Mouse (Mus musculus) bone marrow macrophage, adult 2 months (primary cell): ENCODE measurements around the gene Immp2l. TPM values are rescaled to one million over a fixed set of nuclear protein-coding genes. Genes with fewer than 3 reads are reported as not detected.

Experiments
- H3K27ac ChIP-seq: 2 replicates; pipeline ENCODE4 v1.5.1; 2012; ENCODE audit warnings: low read depth, low read length; ENCODE audit not compliant: insufficient read depth
- H3K4me1 ChIP-seq: 2 replicates; pipeline ENCODE4 v1.6.1; 2012; ENCODE audit warnings: low read length; ENCODE audit not compliant: control insufficient read depth, insufficient read depth
- H3K4me3 ChIP-seq: 2 replicates; pipeline ENCODE4 v1.5.1; 2012; ENCODE audit warnings: mild to moderate bottlenecking, low read length, moderate library complexity; ENCODE audit not compliant: insufficient read depth
- CTCF ChIP-seq: IDR thresholded peaks from 2 replicates; pipeline ENCODE4 v1.5.1; 2012; ENCODE audit warnings: low read depth, mild to moderate bottlenecking, low read length, moderate library complexity
- POLR2A ChIP-seq: IDR thresholded peaks from 2 replicates; pipeline ENCODE4 v1.6.1; 2012; ENCODE audit warnings: mild to moderate bottlenecking, low read depth, low read length, borderline replicate concordance
- polyA plus RNA-seq: library from polyadenylated mRNA; stranded (reverse); fragments of >200 nt; gene quantifications from 2 replicates; pipeline ENCODE4 v1.2.4, GENCODE M21; 2012; ENCODE audit not compliant: missing spikeins, insufficient read depth, insufficient read length

The Immp2l gene
- polyA plus RNA-seq, 1 experiment = 2.3 TPM

GRCm38 (mm10) chr12:41325756-41326155 lies 301.9 kb downstream of the Immp2l start:
- H3K4me3 ChIP-seq = no peak overlapping the region
- H3K27ac ChIP-seq = no peak overlapping the region
- TF ChIP-seq POLR2A = no peak
- H3K4me1 ChIP-seq = no peaks in the 10 kb centered on the region; the same call in 1 of the 2 replicates

GRCm38 (mm10) chr12:41330988-41331671 lies 307.2 kb downstream of the Immp2l start:
- Histone ChIP-seq H3K4me1 (no peaks in the 10 kb centered on the region), H3K4me3 (no peak overlapping the region), H3K27ac (no peak overlapping the region)
- TF ChIP-seq POLR2A (no peak), CTCF (no peak)

GRCm38 (mm10) chr12:41345621-41346020 lies 321.7 kb downstream of the Immp2l start:
- no peak for TF ChIP-seq CTCF
- TF ChIP-seq POLR2A = no peak
- Histone ChIP-seq H3K4me1 (peaks cover 23% of the 10 kb centered on the region), H3K27ac (no peak overlapping the region), H3K4me3 (no peak overlapping the region)

GRCm38 (mm10) chr12:41347494-41347893 lies 323.6 kb downstream of the Immp2l start:
- Histone ChIP-seq H3K4me3 (no peak overlapping the region), H3K4me1 (peaks cover 15% of the 10 kb centered on the region), H3K27ac (no peak overlapping the region)
- TF ChIP-seq POLR2A = no peak
- TF ChIP-seq CTCF = no peak

GRCm38 (mm10) chr12:41349386-41349785 lies 325.5 kb downstream of the Immp2l start:
- no peak for TF ChIP-seq POLR2A
- TF ChIP-seq CTCF = no peak
- H3K4me1 ChIP-seq = peaks cover 11% of the 10 kb centered on the region
- H3K27ac ChIP-seq = no peak overlapping the region
- H3K4me3 ChIP-seq = no peak overlapping the region

GRCm38 (mm10) chr12:41349814-41350213 lies 325.9 kb downstream of the Immp2l start:
- Histone ChIP-seq H3K4me1 (peaks cover 11% of the 10 kb centered on the region), H3K4me3 (no peak overlapping the region), H3K27ac (no peak overlapping the region)
- TF ChIP-seq CTCF (no peak), POLR2A (no peak)

- Histone ChIP-seq H3K27ac (no peak overlapping the region), H3K4me1 (peaks cover 11% of the 10 kb centered on the region)
- TF ChIP-seq CTCF (no peak), POLR2A (no peak)
Observed at GRCm38 (mm10) chr12:41351275-41351674, 327.4 kb downstream of the Immp2l start.

GRCm38 (mm10) chr12:41354857-41355256 lies 331.0 kb downstream of the Immp2l start:
- no peak for TF ChIP-seq POLR2A
- TF ChIP-seq CTCF = no peak
- peaks cover 5% of the 10 kb centered on the region; the same call in 1 of the 2 replicates for H3K4me1 ChIP-seq
- no peak overlapping the region for H3K27ac ChIP-seq
- no peak overlapping the region for H3K4me3 ChIP-seq

More at GRCm38 (mm10) chr12:41351275-41351674, 327.4 kb downstream of the Immp2l start:
- H3K4me3 ChIP-seq = no peak overlapping the region

GRCm38 (mm10) chr12:41356040-41356439 lies 332.1 kb downstream of the Immp2l start:
- H3K4me3 ChIP-seq = no peak overlapping the region
- TF ChIP-seq POLR2A = no peak
- no peak overlapping the region for H3K27ac ChIP-seq
- no peaks in the 10 kb centered on the region for H3K4me1 ChIP-seq

- Histone ChIP-seq H3K4me3 (no peak overlapping the region), H3K27ac (no peak overlapping the region), H3K4me1 (no peaks in the 10 kb centered on the region)
- TF ChIP-seq CTCF (no peak), POLR2A (no peak)
Observed at GRCm38 (mm10) chr12:41386685-41387084, 362.8 kb downstream of the Immp2l start.
